Mouse (Mus musculus): ENCODE measurements around the gene Map7d1. TPM values are rescaled to one million over a fixed set of nuclear protein-coding genes. Genes with fewer than 3 reads are reported as not detected.

Map7d1 gene
- polyA plus RNA-seq, 1 experiment from 2014 or later, result 58.2 TPM

DNA sequence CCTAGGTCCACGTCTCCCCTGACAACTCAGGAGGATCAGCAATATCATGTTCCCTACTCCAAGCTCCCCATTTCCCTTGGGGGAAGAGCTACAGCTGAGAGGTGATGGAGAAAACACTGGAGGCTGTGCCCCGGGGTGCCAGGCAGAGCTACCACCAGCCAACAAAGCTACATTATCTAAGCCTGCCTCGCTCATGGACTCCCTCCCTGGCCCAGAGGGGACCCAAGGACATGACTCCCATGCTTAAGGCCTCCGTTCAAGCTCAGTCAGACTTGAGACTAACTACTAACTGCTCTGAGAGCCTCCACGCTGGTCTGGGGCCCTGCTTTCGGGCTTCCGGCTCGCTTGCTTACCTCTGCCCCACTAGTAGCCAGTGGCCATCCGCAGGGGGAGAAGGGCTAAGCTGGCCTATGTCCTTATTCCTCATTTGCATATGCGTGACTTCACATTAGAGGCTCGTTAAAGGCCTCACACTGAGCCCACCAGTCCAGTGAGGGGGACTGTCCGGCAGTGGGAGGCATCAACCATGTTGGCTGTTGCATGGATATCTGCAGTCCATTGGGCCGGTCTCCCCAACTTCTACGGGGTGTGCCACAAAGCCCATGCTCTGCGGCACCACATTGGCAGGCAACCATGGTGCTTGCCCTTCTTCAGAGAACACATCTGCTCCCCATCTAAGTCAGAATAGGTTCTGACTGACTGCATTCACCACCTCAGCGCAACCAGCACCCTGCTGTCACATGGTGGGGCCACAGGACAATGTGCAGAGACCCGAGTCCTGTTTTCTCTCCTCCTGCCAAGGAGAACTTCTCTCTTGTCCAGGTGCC lies 3.5 kb downstream of the Map7d1 start:
- Histone ChIP-seq H3K4me1 (peaks cover 84% of the 10 kb centered on the region), H3K9ac (peak overlapping the region; percentile 43; the same call in 1 of the 2 replicates), H3K27me3 (no peaks in the 10 kb centered on the region), H3K4me2 (peak overlapping the region; percentile 33), H3K27ac (no peak overlapping the region; the same call in 1 of the 2 replicates), H3K4me3 (0 out of 2 replicates have a peak overlapping the region, but pooled peaks have one; percentile 1), H3K9me3 (replicated peaks) (no peaks in the 10 kb centered on the region), H3K36me3 (ENCODE audit: poor library complexity, severe bottlenecking) (peaks cover 6% of the 10 kb centered on the region; the same call in 1 of the 2 replicates)
- WGBS, result 72% methylated on average over 17 of the region's 17 CpGs
- ATAC-seq, result no peak

DNA sequence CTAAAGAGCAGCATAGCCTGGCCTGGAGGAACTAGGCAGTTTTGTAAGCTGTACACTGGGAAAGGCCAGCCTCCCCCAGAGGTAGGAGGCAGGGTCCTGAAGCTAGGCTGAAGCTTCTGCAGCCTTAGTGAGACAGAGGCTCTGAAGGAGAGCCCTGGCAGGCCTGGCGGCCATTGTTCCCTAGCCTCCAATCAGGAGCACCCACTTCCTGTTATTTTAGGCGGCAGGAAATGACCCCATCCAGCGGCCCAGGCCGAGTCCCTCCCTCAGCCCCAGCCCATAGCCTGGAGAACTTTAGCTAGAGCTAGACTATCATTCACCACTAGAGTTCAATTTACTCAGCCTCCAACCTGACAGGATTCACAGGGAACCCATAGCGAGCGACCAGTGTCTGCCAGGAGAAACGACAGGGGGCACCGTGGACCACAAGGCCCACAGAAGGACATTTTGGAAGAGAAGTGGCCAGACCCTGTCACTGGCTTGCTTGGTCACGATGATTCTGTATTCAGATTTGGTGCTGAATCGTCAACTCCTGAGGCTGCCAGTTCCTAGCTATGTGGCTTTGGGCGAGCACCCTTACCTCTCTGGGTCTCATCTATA lies 4.4 kb downstream of the Map7d1 start:
- H3K27ac ChIP-seq, result no peak overlapping the region
- no peaks in the 10 kb centered on the region for H3K27me3 ChIP-seq
- peak overlapping the region; percentile 33 for H3K4me2 ChIP-seq
- ATAC-seq, result no peak
- peaks cover 81% of the 10 kb centered on the region for H3K4me1 ChIP-seq
- no peak overlapping the region for H3K4me3 ChIP-seq
- WGBS, result 80% methylated on average over 10 of the region's 11 CpGs
- no peaks in the 10 kb centered on the region for H3K9me3 ChIP-seq (replicated peaks)
- H3K36me3 ChIP-seq (ENCODE audit: poor library complexity, severe bottlenecking), result peaks cover 10% of the 10 kb centered on the region; the same call in 1 of the 2 replicates
- H3K9ac ChIP-seq, result peak overlapping the region; percentile 45; the same call in 1 of the 2 replicates

DNA sequence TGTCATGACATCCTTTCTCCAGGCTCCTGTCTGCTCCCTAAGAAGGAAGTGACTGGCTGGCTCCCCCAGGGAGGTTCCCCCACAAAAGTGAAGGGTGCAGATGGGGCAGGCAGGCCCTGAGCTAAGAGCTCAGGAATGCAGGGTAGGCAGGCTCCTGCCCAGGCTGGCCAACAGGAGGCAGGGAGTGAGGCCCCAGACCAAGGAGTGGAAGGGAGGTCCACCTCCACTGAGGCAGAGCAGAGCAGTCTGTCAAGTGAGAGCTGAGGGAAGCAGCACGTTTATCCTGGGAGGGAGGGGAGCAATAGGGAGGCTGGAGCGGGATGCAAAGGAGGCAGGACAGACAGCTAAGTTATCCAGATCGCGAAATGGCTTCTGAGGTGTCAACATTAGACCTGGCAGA lies 5.5 kb downstream of the Map7d1 start:
- Histone ChIP-seq H3K9me3 (replicated peaks) (no peaks in the 10 kb centered on the region), H3K4me2 (no peak overlapping the region), H3K27ac (no peak overlapping the region), H3K4me1 (peaks cover 82% of the 10 kb centered on the region), H3K36me3 (ENCODE audit: poor library complexity, severe bottlenecking) (peaks cover 16% of the 10 kb centered on the region), H3K9ac (no peak overlapping the region), H3K4me3 (no peak overlapping the region), H3K27me3 (no peaks in the 10 kb centered on the region)
- 48% methylated on average over 4 of the region's 4 CpGs for WGBS
- ATAC-seq, result no peak

DNA sequence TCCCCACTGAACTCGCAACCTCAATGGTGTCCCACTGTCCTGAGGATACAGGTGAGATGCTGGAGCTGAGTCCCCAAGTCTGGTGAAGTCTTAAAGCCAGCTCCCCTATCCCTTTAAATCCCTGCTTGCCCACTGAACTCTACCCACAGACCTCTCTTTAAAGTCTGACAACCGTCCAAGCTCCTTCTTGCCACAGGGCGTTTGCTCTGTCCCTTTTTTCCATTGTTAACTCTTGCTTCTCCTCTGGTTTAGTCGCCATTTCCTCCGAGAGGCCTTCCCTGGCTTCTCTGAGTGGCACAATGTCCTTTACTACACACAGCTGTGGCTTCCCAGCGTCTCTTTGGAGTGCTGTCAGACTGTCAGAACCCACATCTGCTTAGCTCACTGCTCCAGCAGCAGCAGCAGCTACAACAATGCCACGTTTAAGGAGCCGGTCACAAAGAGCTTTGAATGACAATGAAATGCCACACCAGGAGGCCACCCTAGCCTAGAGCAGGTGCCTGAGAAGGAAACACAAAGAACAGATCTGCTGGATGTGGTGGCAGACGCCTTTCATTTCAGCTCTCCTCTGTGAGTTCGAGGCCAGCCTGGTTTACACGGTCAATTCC lies 7.8 kb downstream of the Map7d1 start:
- Histone ChIP-seq H3K9me3 (replicated peaks) (no peaks in the 10 kb centered on the region), H3K36me3 (ENCODE audit: poor library complexity, severe bottlenecking) (peaks cover 27% of the 10 kb centered on the region), H3K9ac (peak overlapping the region; percentile 56; the same call in 1 of the 2 replicates), H3K4me1 (peaks cover 64% of the 10 kb centered on the region), H3K27me3 (no peaks in the 10 kb centered on the region), H3K4me3 (no peak overlapping the region), H3K4me2 (peak overlapping the region; percentile 15), H3K27ac (peak overlapping the region; percentile 73)
- 9% methylated on average over 11 of the region's 11 CpGs for WGBS
- peak; percentile 53; the same call in 1 of the 2 replicates for ATAC-seq

DNA sequence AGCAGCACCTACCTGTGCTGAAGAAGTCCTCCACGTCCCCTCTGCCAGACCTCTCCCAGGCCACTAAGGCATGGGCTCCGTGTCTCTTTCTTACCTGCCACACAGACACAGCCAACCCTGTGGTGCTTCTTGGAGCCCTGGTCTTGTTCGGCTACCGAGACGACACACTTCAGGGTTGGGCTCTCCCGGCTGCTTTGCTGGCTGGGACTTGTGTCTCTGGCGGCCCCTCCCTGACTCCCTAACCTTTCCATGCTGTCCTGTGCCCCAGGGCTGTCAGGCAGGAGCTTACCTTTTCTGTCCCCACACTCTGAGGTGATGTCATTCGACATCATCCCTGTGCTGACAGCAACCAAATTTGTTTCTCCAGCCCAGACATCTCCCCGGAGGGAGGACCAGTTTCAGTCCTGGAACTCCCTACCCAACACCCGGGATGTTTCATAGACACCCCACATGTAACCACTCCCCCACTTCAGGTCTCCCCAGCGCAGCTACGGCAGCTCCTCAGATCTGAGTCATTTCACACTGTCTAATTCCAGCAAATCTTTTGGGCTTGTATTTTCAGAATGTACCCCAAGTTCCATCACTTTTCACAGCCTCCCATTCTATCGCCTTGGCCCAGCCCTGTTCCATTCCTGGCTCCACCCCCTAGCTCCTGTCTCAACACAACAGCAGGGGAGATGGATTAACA lies 9.8 kb downstream of the Map7d1 start:
- Histone ChIP-seq H3K4me3 (no peak overlapping the region), H3K27me3 (no peaks in the 10 kb centered on the region), H3K4me2 (no peak overlapping the region), H3K27ac (no peak overlapping the region), H3K9ac (0 out of 2 replicates have a peak overlapping the region, but pooled peaks have one; percentile 8), H3K4me1 (peaks cover 44% of the 10 kb centered on the region), H3K9me3 (replicated peaks) (no peaks in the 10 kb centered on the region), H3K36me3 (ENCODE audit: poor library complexity, severe bottlenecking) (peaks cover 46% of the 10 kb centered on the region)
- WGBS, result 81% methylated on average over 13 of the region's 13 CpGs
- ATAC-seq, result no peak

DNA sequence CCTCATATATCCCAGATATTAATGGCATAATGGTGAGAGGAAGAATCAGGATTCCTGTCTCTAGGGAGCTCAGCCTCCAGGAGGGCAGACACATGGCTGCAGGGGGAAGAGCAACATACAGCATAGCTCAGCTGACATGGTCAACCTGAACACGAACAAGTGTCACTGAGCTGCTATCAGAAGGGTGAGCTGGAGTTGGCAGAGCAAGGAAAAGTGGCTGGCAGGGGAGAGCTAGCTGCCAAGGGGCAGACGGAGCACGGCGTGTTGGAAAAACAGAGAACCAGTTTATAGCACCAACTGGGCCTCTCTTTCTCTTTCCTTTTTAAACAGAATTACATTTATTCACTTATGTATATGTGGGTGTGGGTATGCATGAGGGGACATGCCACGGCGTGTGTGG lies 13.6 kb downstream of the Map7d1 start:
- H3K9ac ChIP-seq, result no peak overlapping the region
- whole genome bisulfite sequencing, result 94% methylated on average over 6 of the region's 6 CpGs
- H3K4me3 ChIP-seq, result no peak overlapping the region
- peaks cover 13% of the 10 kb centered on the region; the same call in 1 of the 2 replicates for H3K4me1 ChIP-seq
- H3K4me2 ChIP-seq, result no peak overlapping the region
- no peaks in the 10 kb centered on the region for H3K9me3 ChIP-seq (replicated peaks)
- no peak overlapping the region for H3K27ac ChIP-seq
- no peak for ATAC-seq
- no peaks in the 10 kb centered on the region for H3K27me3 ChIP-seq
- peaks cover 77% of the 10 kb centered on the region for H3K36me3 ChIP-seq (ENCODE audit: poor library complexity, severe bottlenecking)

DNA sequence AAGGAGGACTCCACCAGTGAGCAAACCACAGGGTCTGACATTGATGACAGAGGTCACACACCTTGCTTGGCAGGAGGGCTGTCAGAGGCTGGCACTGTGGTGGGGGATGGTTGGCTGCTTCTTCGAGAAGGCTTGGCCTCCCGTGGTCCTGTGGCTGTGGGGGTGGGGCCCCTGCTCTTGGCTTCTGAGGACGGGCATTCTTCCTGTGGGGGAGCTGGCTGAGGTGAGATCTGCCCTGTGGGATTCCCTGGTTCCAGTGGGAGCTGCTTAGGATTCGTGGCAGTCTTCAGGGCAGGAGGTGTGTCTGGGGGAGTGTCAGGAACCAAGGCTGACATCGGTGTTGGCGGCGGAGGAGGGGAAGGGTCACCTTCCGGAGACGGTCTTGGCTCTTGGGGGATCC lies 14.2 kb downstream of the Map7d1 start:
- H3K36me3 ChIP-seq (ENCODE audit: poor library complexity, severe bottlenecking), result peaks cover 79% of the 10 kb centered on the region
- WGBS, result 56% methylated on average over 9 of the region's 9 CpGs
- H3K27ac ChIP-seq, result no peak overlapping the region
- H3K9ac ChIP-seq, result no peak overlapping the region
- H3K27me3 ChIP-seq, result no peaks in the 10 kb centered on the region
- H3K9me3 ChIP-seq (replicated peaks), result no peaks in the 10 kb centered on the region
- no peak for ATAC-seq
- no peak overlapping the region for H3K4me3 ChIP-seq
- no peak overlapping the region for H3K4me2 ChIP-seq
- H3K4me1 ChIP-seq, result peaks cover 10% of the 10 kb centered on the region; the same call in 1 of the 2 replicates

DNA sequence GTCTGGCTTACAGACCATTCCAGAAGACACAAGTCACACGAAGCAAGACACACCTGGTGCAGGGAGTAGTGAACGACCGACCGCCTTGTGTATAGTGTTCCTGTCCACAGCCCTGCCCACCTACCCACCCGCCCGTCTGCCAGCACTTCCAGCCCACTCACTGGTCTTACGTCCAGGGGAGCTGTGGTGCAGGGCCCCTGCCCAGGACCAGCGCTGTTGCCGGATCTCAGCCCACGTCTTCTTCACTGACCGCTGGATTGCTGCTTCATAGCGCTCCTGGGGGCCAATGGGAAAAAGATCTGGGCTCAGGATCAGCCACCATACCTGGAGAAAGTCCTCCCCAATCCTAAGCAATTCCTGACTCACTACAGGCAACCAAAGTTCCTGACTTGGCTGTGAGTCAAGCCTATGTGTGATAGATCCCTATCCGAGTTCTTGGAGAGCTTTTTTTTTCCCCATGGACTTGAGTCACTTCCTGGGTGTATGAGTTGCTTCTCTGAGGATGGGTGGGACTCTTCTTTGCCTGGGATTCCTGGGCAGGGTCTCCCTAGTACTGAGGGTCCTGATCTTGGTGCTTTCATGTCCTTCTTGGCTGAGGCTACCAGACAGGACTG lies 16.2 kb downstream of the Map7d1 start:
- 91% methylated on average over 13 of the region's 13 CpGs for WGBS
- no peaks in the 10 kb centered on the region for H3K27me3 ChIP-seq

DNA sequence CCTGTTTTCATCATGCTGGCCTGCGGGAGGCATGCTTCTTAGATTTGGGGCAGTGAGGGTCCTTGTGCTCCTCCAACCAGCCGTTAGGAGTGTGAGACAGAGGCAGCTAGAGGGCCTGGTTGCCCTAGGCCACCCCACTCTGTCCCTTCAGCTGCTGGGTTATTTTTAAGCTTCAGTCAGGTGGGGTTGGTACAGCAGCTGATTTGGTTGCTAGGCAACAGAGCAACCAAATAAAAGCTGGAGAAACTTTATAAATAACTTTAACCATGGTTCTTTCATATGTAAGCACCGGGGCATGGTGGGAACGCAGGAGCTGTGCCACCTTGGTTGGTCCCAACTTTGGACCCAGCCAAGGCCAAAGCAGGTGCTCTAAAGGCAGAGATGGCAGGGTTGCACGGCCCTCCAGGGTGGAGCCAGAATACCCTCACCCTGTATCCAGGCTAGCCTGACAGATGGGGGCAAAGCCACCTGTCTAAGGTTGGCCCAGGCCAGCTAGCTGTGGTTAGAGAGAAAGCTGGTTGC lies 18.4 kb downstream of the Map7d1 start:
- Histone ChIP-seq H3K4me1 (peaks cover 5% of the 10 kb centered on the region; the same call in 1 of the 2 replicates), H3K27ac (peak overlapping the region; percentile 31; the same call in 1 of the 2 replicates), H3K4me3 (no peak overlapping the region), H3K9me3 (replicated peaks) (no peaks in the 10 kb centered on the region), H3K36me3 (ENCODE audit: poor library complexity, severe bottlenecking) (peaks cover 99% of the 10 kb centered on the region), H3K27me3 (no peaks in the 10 kb centered on the region), H3K9ac (no peak overlapping the region), H3K4me2 (no peak overlapping the region)
- 66% methylated on average over 5 of the region's 5 CpGs for WGBS
- 0 out of 2 replicates have a peak, but pooled peaks have one; percentile 16 for ATAC-seq

More for the DNA sequence above, 16.2 kb downstream of the Map7d1 start:
- Histone ChIP-seq H3K4me1 (peaks cover 5% of the 10 kb centered on the region; the same call in 1 of the 2 replicates), H3K9me3 (replicated peaks) (no peaks in the 10 kb centered on the region), H3K36me3 (ENCODE audit: poor library complexity, severe bottlenecking) (peaks cover 90% of the 10 kb centered on the region), H3K4me2 (no peak overlapping the region), H3K27ac (no peak overlapping the region), H3K4me3 (no peak overlapping the region), H3K9ac (no peak overlapping the region)
- ATAC-seq, result no peak

DNA sequence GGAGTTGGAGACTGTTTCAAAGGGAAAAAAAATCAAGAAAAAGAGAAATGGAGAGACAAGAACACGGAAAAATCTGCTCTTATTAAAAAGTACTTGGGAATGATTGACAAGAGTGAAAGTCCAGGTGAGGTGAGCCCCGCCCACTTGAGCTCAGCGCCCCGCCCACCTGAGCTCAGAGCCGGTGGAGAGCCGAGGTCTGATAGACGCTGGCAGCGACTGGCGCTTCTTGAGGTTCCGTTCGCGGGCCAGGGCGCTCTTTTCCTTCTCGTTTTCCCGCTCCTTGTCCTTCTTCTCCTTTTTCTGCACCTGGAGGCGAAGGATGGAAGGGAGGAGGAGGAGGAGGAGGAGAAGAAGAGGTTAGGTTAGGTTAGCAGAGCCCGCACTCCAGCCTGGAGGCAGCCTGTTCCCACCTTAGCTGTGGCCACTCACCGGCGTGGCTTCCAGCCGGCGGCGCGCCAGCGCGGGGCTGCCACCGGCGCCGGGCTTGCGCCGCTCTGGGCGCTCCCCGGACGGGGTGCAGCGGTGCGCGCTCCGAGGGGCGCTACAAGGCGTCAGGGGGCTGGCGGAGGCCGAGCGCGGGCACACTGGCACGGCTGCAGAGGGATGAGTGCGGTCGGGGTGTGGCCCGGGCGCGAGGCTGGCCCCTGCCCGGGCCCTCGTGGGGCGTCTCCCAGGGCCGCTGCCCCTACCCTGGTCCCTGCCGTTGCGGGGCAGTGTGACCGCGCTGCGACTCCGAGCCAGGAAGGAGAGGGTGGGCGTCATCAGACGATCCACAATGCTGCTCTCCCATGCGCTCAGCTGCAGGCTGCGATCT lies 19.5 kb downstream of the Map7d1 start:
- H3K4me2 ChIP-seq, result no peak overlapping the region
- 47% methylated on average over 61 of the region's 63 CpGs for WGBS
- ATAC-seq, result no peak

More for the DNA sequence above, 19.5 kb downstream of the Map7d1 start:
- Histone ChIP-seq H3K27ac (no peak overlapping the region), H3K27me3 (no peaks in the 10 kb centered on the region), H3K4me3 (no peak overlapping the region), H3K9me3 (replicated peaks) (no peaks in the 10 kb centered on the region), H3K9ac (no peak overlapping the region), H3K4me1 (peaks cover 5% of the 10 kb centered on the region; the same call in 1 of the 2 replicates), H3K36me3 (ENCODE audit: poor library complexity, severe bottlenecking) (peaks cover 99% of the 10 kb centered on the region)

Measured in forebrain, embryonic 13.5 days (tissue).